Mouse (Mus musculus): ENCODE measurements around the gene Nudt6.
A peak's percentile ranks its signal among the peaks of the same experiment; 100 is the strongest.

The Nudt6 gene

DNA sequence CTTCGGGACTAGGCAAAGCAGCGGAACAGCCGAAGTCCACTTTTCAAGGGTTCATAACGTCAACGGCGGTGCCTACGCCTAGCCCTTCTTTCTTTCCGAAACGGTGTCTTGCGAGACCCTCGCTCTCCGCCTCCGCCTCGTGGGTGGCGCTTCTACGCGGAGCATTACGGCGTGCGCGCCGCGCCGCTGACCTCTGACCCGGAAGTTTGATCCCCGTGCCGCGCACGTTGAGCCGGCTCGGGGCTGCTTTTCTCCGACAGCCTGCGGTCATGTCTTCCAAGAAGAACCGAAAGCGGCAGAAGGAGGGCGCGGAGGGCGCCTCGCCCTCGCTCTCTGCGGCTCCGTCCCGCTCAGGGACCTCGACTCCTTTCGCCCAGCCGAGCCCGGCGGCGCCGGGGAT lies at the start of gene Nudt6:
TSS of gene Nudt6 (minus strand) at position 140 of the 400 bp plus-strand sequence.
- peak; percentile 83 for DNase-seq (ENCODE audit: low read depth)

- DNase-seq (ENCODE audit: low read depth) = no peak
These were observed 49.3 kb upstream of the Nudt6 start for GRCm38 (mm10) chr3:37469353-37469752.

GRCm38 (mm10) chr3:37468170-37468569 lies 48.2 kb upstream of the Nudt6 start:
- no peak for DNase-seq (ENCODE audit: low read depth)

DNA sequence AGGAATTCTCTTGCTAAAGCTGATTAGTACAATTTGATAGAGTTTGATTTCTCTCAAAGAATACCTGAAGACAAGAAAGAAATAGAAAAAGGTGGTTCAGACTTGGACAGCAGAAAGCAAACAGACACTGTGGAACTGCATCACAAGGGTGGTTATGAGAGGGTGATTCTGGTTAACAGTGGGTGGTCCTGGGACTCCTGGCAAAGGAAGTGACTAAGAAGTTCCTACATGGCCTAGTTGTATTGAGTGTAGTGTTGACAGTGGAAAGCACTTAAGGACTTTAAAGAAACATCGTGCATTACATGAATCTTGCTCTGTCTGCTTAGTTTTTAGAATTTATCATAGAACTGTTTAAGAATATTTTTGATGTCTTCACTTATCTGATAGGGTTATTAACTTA lies 36.0 kb upstream of the Nudt6 start:
- no peak for DNase-seq (ENCODE audit: low read depth)

DNA sequence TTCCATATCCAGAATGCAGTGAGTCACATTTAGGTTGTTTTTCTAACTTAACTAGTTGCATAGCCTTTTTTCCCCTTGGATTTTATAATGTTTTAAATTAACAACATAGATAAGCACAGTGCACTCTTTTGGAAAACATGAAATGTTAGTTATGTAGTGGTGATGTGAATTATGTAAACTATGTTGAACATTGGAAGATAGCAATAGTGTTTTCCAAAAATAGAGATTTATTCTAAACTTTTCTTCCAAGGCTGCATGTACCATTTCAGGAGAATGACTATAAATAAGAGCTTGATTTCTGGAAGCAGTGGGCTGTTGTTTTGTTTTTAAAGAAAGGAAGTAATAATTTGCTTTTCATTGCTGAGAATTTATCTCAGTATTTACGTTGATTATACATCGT lies 23.4 kb upstream of the Nudt6 start:
- no peak for DNase-seq (ENCODE audit: low read depth)

DNA sequence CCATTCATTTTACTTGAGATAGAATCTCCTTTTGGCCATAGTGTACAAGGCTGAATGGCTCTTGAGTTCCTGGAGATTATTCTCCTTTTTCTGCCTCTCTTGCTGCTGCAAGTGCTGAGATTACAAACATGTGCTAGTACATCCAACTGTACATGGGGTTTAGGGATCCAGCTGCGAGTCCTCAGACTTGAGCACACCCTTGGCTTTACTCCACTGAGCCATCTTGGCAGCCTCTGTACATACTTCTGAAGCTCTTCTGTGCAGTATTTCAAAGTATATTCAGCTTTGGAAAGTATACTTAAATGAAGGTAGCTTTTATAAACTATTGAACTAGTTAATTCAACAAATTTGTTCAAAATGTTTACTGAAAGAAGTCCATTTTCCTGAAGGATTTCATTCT lies 19.8 kb upstream of the Nudt6 start:
- no peak for DNase-seq (ENCODE audit: low read depth)

GRCm38 (mm10) chr3:37430359-37430758 lies 10.3 kb upstream of the Nudt6 start:
- DNase-seq (ENCODE audit: low read depth) = no peak

DNA sequence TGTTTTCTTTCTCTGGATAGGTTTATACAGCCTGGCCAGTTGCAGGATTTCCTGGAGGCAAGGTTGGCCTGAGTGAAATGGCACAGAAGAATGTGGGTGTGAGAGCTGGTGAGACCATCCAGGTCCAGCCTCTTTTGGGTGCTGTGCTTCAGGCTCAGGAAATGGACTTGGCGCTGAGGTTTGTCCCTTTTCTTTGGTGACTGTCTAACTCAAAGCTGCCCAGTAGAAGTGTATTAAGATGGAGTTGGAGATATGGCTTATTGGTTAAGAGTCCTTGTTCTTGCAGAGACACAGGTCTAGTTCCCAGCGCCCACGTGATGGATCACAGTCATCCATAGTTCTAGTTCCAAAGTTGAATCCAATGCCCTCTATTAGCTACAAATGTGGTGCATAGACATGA lies 6.1 kb upstream of the Nudt6 start:
- DNase-seq (ENCODE audit: low read depth) = no peak

DNA sequence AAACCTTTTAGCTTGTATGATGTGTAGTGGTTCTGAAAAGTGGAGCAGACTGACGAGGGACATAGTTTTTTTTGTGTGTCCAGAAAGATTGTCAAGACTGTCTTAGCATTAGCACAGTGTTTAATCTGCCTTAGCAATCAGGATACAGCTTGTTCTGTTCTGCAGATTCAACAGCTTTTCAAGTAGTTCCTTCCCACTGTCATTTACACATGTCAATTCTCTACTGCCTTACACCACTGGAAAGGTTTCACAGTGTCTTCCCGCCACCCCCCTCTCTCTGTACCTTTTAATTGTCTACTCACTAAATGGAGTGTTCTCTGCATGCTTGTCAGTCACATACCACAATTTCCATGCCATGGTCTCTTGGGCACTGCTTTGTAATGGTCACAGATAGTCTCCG lies 1.2 kb upstream of the Nudt6 start:
- peak; percentile 23 for DNase-seq (ENCODE audit: low read depth)

DNA sequence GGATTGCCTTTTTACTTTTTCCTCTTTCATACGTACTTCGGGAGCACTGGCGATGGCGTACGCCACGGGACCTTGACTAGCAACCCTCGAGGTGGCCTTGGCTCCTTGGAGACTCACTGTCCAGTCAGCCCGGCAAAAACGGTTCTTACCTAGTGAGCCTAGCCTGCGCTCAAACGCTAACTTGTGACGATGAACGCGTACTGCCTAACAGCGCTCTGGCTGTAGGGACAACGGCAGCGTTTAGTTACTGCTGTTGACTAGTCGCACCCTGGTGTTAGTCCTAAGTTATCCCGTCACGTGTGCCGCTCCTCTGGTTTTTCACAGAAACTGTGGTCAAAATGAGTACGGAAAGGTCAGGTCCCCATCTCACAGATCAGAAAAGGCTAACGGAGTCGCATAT lies 630 bp upstream of the Nudt6 start:
- peak; percentile 34 for DNase-seq (ENCODE audit: low read depth)

DNA sequence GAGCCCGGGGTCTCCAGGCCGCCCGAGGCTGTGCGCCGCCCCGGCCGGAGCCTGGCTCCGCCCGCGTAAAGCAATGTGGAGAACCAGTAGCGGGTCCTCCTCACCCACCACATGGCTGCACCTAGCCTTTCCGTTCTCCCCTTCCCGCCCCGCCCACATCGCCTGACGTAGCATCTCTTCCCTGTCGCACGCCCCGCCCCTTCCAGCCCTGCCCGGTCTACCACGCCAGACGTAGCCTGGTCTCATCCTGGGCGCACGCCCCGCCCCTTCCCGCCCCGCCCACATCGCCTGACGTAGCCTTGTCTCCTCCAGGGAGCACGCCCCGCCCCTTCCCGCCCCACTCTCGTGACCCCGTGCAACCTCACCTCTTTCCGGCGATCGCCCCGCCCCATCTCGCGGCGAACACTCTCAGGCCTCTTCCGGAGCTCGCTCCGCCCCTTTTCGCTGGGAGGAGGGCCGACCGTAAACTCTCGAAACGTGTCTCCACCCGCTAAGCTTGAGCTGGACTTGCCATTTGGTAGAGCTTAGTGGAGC lies 486 bp downstream of the Nudt6 start, which contains the start of gene Spata5:
TSS of gene Spata5 (plus strand) at position 439 of the 534 bp plus-strand sequence.
- peak; percentile 99 for DNase-seq (ENCODE audit: low read depth)

GRCm38 (mm10) chr3:37418961-37419457 lies 1.0 kb downstream of the Nudt6 start:
- DNase-seq (ENCODE audit: low read depth) = peak; percentile 50

- no peak for DNase-seq (ENCODE audit: low read depth)
These were observed 1.7 kb downstream of the Nudt6 start for GRCm38 (mm10) chr3:37418341-37418740.

GRCm38 (mm10) chr3:37414413-37414960 lies 5.5 kb downstream of the Nudt6 start:
- DNase-seq (ENCODE audit: low read depth) = peak; percentile 75

DNA sequence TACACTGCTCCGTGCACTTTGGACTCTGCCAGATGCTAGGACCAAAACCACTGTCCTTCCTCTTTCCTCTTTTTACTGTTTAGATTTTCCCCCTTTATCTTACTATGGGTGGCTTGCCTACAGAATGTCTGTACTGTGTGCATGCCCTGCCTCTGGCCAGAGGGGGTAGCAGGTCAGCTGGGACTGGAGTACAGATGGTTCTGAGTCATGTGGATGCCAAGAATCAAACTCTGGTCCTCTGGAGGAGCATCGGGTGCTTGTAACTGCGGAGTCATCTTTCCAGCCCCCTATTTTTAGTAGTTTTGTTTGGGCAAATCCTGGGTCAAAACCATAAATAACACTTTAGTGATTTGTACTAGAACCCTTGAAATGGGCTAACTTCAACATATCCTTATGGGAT lies 6.6 kb downstream of the Nudt6 start:
- no peak for DNase-seq (ENCODE audit: low read depth)

DNA sequence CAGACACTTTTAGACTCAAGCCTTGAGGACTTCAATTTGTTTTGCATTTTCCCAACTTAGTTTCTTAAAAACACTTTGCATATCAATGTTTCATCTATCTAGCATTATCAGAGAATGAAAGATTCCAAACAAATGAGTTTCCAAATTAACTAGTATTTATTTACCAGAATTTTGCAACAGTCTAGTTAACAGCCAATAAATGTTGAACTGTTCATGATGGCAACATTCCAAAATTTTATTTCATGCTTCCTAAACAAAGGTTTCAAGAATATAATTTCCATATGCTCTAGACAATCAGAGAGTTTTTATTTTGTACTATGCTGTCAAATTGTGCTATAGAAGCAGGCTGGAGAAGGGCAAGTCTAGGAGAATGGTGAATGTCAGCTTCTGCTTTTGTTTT lies 12.4 kb downstream of the Nudt6 start:
- no peak for DNase-seq (ENCODE audit: low read depth)

- DNase-seq (ENCODE audit: low read depth) = no peak
These were observed 18.0 kb downstream of the Nudt6 start for GRCm38 (mm10) chr3:37401729-37402610.

DNA sequence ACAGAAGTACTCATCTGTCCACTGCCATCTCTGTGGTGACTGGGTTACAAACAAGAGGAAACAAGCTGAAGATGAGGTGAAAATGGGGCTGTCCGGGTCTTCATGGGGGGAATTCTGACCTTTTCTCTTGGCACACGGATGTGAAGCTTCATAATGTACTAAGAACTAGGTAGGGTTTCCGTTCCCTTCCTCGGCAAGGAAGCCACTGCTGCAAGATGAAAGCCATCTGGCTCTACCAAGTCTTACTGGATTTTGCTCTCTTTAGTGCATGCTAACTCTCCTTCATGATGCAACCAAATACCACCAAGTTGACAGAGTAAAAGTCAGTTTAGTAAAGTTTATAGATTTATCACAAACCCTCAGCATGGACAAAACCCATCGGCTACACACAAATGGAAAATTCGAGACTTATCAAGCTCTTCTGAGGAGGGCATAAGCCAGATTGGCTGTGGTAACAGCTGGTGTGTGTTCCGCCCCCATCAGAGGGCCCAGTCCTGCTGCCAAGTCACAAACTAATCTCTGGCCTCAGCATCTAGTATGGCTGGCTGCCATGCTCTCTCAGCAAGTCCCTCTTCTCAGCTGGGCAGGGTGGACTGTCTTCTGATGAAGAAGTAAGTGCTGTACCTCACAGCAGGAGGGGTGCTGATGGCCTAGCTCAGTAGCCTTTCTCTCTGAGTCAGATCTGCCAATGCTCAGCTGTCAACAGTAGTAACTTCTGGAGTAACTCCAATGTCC lies 21.2 kb downstream of the Nudt6 start:
- DNase-seq (ENCODE audit: low read depth) = no peak

DNA sequence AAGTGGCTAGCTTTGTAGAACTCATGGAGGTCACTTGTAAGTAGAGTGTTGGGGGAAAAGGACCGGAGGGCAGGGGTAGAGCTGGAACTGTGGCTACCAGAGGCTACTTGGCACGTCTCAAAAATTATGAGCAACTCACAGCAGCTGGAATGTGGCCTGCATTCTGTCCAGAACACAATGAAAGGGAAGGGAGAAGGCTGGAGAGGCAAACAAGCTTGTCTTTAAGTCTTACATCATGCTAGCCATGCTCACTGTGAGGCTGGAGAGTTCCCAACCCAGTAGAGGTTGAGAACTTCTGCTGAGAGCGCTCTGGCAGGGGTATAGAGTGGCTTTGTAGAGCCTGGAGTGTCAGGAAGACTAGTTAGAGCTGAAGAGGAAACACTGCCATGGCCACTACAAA lies 22.4 kb downstream of the Nudt6 start:
- no peak for DNase-seq (ENCODE audit: low read depth)

- DNase-seq (ENCODE audit: low read depth) = no peak
These were observed 22.9 kb downstream of the Nudt6 start for GRCm38 (mm10) chr3:37396930-37397608.

GRCm38 (mm10) chr3:37387310-37387709 lies 32.7 kb downstream of the Nudt6 start:
- DNase-seq (ENCODE audit: low read depth) = no peak

Data from c-Kit-positive CD71-positive TER-119-negative erythroid progenitor cells, embryonic 14.5 days (primary cell).